Mouse (Mus musculus): ENCODE measurements around the gene Itpk1. TPM values are rescaled to one million over a fixed set of nuclear protein-coding genes. Genes with fewer than 3 reads are reported as not detected.

Itpk1 gene
- 69.0 and 73.9 TPM in 2 replicates for total RNA-seq (2014; rRNA removed)
- polyA plus RNA-seq (2015; fragmentation: Nextera tagmentation; extraction: Ambion mirVana), result 34.1 and 35.7 TPM in 2 replicates

DNA sequence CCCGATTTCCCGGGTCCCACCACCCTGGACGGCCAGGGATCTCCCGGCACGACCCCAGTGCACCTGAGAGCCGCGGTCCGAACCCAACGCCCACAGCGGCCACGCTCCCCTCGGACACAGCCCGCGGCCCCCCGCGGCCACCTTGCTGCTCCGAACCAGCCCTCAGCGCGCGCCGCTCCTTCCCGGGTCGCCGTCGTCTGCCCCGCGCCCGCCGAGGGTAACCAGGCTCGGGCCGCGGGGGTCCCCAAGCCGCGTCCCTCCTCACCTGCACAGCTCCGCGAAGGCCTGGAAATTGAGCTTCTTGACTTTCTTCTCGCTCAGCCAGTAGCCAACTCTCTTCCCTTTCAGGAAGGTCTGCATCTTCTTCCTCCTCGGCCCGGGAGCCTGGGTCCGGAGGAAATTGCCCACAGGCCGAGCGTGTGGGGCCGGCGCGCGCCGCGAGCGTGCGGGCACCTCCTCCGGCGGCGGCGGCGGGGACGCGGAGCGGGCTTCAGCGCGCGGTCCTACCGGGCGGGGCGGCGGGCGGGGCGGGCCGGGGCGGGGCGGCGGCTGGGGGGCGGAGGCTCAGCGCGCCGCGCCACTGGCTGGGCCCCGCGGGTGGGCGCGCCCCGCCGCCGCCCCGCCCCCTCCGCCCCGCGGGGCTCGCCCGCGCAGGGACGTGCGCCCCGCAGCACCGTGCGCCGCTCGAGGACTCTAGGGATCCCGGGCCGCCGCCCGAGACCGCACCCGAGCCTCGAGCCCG, at the start of gene Itpk1:
Gene Itpk1, minus strand, starts transcription at position 474 of the 742 bp plus-strand sequence.
- peak within 1 kb of the TSS; percentile 71 for H3K4me3 ChIP-seq (ENCODE audit: low read length)
- H3K4me2 ChIP-seq (ENCODE audit: low read depth, low read length), result peak within 1 kb of the TSS; percentile 69
- H3K9me3 ChIP-seq (ENCODE audit: low read length), result no peaks in the 10 kb centered on the region
- no peaks in the 10 kb centered on the region for H3K36me3 ChIP-seq (ENCODE audit: insufficient read depth, low read length)
- DNase-seq (ENCODE audit: low spot score) (peak; percentile 82), ATAC-seq (peak; percentile 88)
- H3K27me3 ChIP-seq (ENCODE audit: insufficient read depth, low read length), result no peaks in the 10 kb centered on the region
- peak within 1 kb of the TSS; percentile 95 for H3K27ac ChIP-seq
- under 1% methylated on average over 43 of the region's 105 CpGs for WGBS
- H3K4me1 ChIP-seq (ENCODE audit: insufficient read depth, low read length), result peaks cover 8% of the 10 kb centered on the region
- no peak for TF ChIP-seq CTCF (IDR thresholded peaks at IDR 0.05; ENCODE audit: low read depth)
- peak within 1 kb of the TSS; percentile 80 for H3K9ac ChIP-seq (replicated peaks; ENCODE audit: low read length)

DNA sequence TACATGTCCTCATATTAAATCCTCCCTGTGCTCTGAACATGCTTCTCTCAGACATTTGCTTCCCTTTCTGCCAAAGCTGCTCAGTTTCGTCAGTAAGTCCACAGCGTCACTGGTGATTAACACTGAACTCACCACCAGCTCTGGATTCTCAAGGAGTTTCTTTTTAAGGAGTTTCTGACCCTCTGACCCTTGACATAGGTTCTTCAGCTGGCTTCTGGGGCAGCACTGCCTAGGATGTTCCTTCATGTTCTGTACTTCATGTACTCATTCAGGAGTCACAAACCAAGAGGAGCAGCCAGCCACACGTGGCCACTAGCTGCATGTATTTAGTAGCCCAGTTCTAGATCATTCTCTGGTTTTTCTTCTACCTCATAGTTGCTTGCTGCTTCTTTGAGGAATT, 43.5 kb upstream of the Itpk1 start:
- Histone ChIP-seq H3K9ac (replicated peaks; ENCODE audit: low read length) (no peak overlapping the region), H3K4me3 (ENCODE audit: low read length) (no peak overlapping the region), H3K9me3 (ENCODE audit: low read length) (no peaks in the 10 kb centered on the region), H3K27me3 (ENCODE audit: insufficient read depth, low read length) (no peaks in the 10 kb centered on the region), H3K36me3 (ENCODE audit: insufficient read depth, low read length) (no peaks in the 10 kb centered on the region; the same call in 1 of the 2 replicates), H3K27ac (no peak overlapping the region), H3K4me2 (ENCODE audit: low read depth, low read length) (no peak overlapping the region), H3K4me1 (ENCODE audit: insufficient read depth, low read length) (0 out of 2 replicates have a peak, but pooled peaks cover 6% of the 10 kb centered on the region)
- no peak for TF ChIP-seq CTCF (IDR thresholded peaks at IDR 0.05; ENCODE audit: low read depth)
- 83% methylated on average over 3 of the region's 3 CpGs for WGBS
- ATAC-seq (no peak), DNase-seq (ENCODE audit: low spot score) (no peak)

DNA sequence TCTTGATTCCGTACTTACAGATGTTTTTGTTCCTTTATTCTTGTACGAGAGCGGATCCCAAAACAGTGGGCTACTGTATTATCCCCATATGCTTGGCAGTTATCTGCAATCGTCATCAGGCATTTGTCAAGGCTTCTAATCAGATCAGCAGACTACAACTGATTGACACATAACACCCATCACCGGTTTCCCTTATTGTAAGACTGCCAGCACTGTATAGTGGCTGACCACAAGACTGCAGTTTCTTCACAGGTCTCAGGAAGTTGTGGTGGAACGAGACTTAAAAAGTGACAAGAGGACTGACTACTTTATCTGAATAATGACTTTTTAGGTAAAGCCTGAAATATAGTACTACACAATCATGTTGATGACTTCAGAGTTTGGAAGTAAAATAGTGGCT, 40.1 kb upstream of the Itpk1 start:
- H3K9ac ChIP-seq (replicated peaks; ENCODE audit: low read length), result no peak overlapping the region
- peak overlapping the region; percentile 77 for H3K4me2 ChIP-seq (ENCODE audit: low read depth, low read length)
- no peak overlapping the region for H3K4me3 ChIP-seq (ENCODE audit: low read length)
- H3K9me3 ChIP-seq (ENCODE audit: low read length), result no peaks in the 10 kb centered on the region
- ATAC-seq (no peak), DNase-seq (ENCODE audit: low spot score) (peak; percentile 28)
- H3K4me1 ChIP-seq (ENCODE audit: insufficient read depth, low read length), result 0 out of 2 replicates have a peak, but pooled peaks cover 6% of the 10 kb centered on the region
- no peak overlapping the region for H3K27ac ChIP-seq
- WGBS, result 50% methylated on average over 6 of the region's 6 CpGs
- no peaks in the 10 kb centered on the region for H3K27me3 ChIP-seq (ENCODE audit: insufficient read depth, low read length)
- no peaks in the 10 kb centered on the region; the same call in 1 of the 2 replicates for H3K36me3 ChIP-seq (ENCODE audit: insufficient read depth, low read length)
- peak; percentile 39; the same call in 1 of the 2 replicates for TF ChIP-seq CTCF (IDR thresholded peaks at IDR 0.05; ENCODE audit: low read depth)

DNA sequence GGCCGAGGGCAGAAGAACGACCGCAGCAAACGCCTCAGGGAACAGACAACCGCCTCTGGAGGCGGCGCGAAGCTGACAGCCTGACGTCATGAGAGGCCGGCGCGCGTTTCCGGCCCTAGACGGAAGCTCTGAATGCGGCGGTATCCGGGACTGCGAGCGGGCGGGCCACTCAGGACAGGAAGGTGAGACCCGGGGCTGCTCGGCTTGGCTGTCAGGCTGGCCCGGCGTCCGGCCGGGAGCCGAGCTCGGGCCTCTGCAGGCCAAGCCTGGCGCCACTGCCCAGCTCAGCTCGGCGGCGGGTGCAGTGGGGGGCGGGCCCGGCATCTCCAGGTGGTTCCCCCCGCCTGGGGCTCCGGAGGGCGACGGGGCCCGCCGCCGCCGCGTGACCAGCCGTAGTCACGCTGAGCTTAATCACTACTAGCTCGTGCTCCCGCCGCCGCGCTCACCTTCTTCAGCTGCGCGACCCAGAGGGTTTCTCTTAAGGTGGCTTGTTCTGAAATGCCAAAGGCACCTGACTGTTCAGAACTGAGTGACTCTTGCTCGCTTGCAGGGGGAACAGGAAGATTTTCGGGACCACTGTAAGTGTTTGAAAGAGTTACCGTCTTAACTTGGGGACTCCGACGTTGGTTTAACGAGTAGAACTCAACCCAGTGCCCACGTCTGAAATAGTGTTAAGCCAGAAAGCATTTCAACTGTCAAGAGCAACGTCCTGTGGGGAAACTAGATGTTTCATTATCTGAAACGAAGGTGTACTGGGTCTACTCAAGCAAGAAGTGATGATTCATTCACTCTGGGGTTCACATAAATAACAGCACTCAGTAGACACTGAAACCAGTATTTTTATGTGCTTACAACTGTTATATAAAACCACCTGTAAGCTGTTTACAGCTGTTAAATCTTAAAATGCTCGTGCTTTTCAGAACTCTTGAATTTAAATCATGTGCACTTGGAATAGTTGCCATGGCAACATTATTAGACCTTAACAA, 39.2 kb upstream of the Itpk1 start, which contains the start of the genes Moap1 and Tmem251:
Gene Moap1, minus strand, starts transcription at position 73 of the 986 bp plus-strand sequence.
Gene Tmem251, plus strand, starts transcription at position 174 of the 986 bp plus-strand sequence.
- peak; percentile 41 for TF ChIP-seq CTCF (IDR thresholded peaks at IDR 0.05; ENCODE audit: low read depth)
- WGBS, result 2% methylated on average over 62 of the region's 63 CpGs
- H3K36me3 ChIP-seq (ENCODE audit: insufficient read depth, low read length), result no peaks in the 10 kb centered on the region; the same call in 1 of the 2 replicates

DNA sequence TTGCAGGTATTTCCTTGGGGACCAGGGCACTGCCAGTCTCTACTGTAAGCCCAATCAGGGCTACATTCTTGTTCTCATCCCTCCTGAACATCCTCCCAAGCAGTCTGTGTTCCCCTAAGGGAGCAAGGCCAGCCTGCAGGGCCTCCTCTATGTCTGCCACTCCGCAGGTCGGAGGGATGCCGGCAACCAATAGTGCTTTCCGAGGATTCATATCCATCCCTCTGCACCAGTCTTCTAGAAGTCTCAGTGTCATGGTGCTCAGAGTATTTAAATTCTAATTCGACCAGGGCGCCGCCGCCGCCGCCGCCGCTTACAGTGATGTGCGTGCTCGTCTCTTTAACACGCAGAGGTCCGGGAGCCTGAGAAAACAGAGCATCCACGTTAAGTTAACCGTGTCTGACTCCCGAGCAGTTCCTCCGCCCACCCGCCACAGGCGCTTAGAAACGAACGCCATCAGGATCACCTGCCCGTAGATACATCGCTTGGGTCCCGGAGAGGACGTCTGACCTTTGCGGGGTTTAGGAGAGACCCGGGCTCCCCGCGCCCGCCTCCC, 38.4 kb upstream of the Itpk1 start:
- Histone ChIP-seq H3K9ac (replicated peaks; ENCODE audit: low read length) (peak overlapping the region; percentile 93), H3K27me3 (ENCODE audit: insufficient read depth, low read length) (no peaks in the 10 kb centered on the region), H3K4me1 (ENCODE audit: insufficient read depth, low read length) (0 out of 2 replicates have a peak, but pooled peaks cover 6% of the 10 kb centered on the region), H3K4me2 (ENCODE audit: low read depth, low read length) (peak overlapping the region; percentile 77), H3K9me3 (ENCODE audit: low read length) (no peaks in the 10 kb centered on the region), H3K36me3 (ENCODE audit: insufficient read depth, low read length) (no peaks in the 10 kb centered on the region; the same call in 1 of the 2 replicates), H3K4me3 (ENCODE audit: low read length) (peak overlapping the region; percentile 76), H3K27ac (peak overlapping the region; percentile 93)
- DNase-seq (ENCODE audit: low spot score), result no peak
- TF ChIP-seq CTCF (IDR thresholded peaks at IDR 0.05; ENCODE audit: low read depth), result no peak
- ATAC-seq, result peak; percentile 83
- under 1% methylated on average over 33 of the region's 33 CpGs for WGBS

More for the DNA sequence above, 39.2 kb upstream of the Itpk1 start, which contains the start of the genes Moap1 and Tmem251:
- H3K27ac ChIP-seq, result peak within 1 kb of the TSS; percentile 93
- H3K27me3 ChIP-seq (ENCODE audit: insufficient read depth, low read length), result no peaks in the 10 kb centered on the region
- H3K4me3 ChIP-seq (ENCODE audit: low read length), result peak within 1 kb of the TSS; percentile 76
- peak within 1 kb of the TSS; percentile 77 for H3K4me2 ChIP-seq (ENCODE audit: low read depth, low read length)
- ATAC-seq (peak; percentile 98), DNase-seq (ENCODE audit: low spot score) (peak; percentile 95)
- H3K9me3 ChIP-seq (ENCODE audit: low read length), result no peaks in the 10 kb centered on the region
- H3K4me1 ChIP-seq (ENCODE audit: insufficient read depth, low read length), result 0 out of 2 replicates have a peak, but pooled peaks cover 6% of the 10 kb centered on the region
- peak within 1 kb of the TSS; percentile 93 for H3K9ac ChIP-seq (replicated peaks; ENCODE audit: low read length)

DNA sequence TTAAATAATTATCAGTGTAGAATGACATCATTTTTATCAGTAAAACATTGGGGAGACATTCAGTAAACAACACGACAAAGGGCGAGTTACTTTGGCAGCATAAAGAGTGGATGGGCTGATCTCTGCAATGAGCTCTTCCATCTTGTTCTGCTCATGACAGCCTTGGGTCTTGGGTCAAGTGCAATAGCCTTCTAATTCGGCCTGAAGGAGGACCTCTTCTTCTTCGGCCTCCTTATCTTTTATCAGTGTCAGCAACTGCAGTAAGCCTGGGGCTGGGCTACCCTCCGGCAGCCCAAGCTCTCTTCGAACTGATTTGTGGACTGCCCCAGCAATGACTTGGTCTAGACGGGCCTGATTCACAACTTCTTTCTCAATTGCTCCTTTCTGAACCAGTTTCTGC, 37.3 kb upstream of the Itpk1 start:
- no peaks in the 10 kb centered on the region for H3K9me3 ChIP-seq (ENCODE audit: low read length)
- H3K4me3 ChIP-seq (ENCODE audit: low read length), result no peak overlapping the region

More for the DNA sequence above, 37.3 kb upstream of the Itpk1 start:
- Histone ChIP-seq H3K36me3 (ENCODE audit: insufficient read depth, low read length) (no peaks in the 10 kb centered on the region), H3K27me3 (ENCODE audit: insufficient read depth, low read length) (no peaks in the 10 kb centered on the region), H3K4me2 (ENCODE audit: low read depth, low read length) (peak overlapping the region; percentile 77), H3K9ac (replicated peaks; ENCODE audit: low read length) (peak overlapping the region; percentile 93; the same call in 1 of the 2 replicates), H3K27ac (no peak overlapping the region), H3K4me1 (ENCODE audit: insufficient read depth, low read length) (0 out of 2 replicates have a peak, but pooled peaks cover 6% of the 10 kb centered on the region)
- 85% methylated on average over 7 of the region's 7 CpGs for WGBS
- DNase-seq (ENCODE audit: low spot score), result no peak
- no peak for ATAC-seq
- TF ChIP-seq CTCF (IDR thresholded peaks at IDR 0.05; ENCODE audit: low read depth), result no peak

Measured in hindbrain, postnatal 0 days (tissue).